In the genomic region with DNA sequence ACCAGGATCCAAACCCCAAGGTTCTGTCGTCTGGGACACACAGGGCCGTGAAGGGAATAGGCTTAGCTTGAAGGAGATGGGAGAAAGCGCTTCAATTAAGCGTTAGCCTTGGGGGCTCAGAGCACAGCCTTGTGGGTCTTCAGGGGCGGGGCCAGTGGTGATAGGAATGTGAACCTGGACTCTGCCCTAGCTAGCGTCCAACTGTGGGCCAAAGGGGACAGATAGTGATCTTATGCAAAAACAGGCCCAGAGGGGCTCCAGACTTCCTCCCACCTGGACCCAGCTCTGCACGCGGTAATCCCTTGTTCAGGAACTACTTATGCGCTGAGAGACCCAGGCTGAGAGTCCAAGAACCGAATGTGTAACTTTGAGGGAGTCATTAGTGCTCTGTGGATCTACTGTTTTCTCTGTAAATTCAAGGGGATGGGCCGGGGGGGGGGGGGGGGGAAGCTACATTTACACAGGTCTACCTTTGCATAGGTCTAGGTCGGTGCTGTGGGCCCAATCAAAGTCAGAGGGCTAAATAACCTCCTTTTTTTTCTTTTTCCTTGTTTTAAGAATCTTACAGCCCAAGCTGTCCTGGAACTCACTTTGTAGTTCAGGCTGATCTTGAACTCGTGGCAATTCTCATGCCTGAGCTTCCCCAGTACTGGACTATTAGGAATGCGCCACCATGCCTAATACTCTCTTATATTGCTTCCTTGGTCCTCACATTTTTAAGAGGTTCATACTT, we compare ENCODE assay signal across 8 mouse cellular contexts. TPM values are rescaled to one million over a fixed set of nuclear protein-coding genes. Genes with fewer than 3 reads are reported as not detected.
A peak's percentile ranks its signal among the peaks of the same experiment; 100 is the strongest.
DNase-seq lines count a peak whose midpoint lies in the region; ATAC-seq and TF ChIP-seq lines count a peak whose summit lies in the region.

No protein-coding gene starts in this region.

- TF ChIP-seq CTCF in lung, adult 2 months (IDR thresholded peaks at IDR 0.05; ENCODE audit: insufficient read depth, low read length): no peak
- no peak for TF ChIP-seq CTCF in olfactory bulb, adult 2 months (IDR thresholded peaks at IDR 0.05; ENCODE audit: insufficient read depth, low read depth, low read length)

- no peaks in the 10 kb centered on the region for H3K9me3 ChIP-seq in embryonic facial prominence, embryonic 11.5 days (replicated peaks; ENCODE audit: control insufficient read depth, low read length)
- no peaks in the 10 kb centered on the region for H3K9me3 ChIP-seq in limb, embryonic 11.5 days (ENCODE audit: control insufficient read depth, low read length)

- H3K27me3 ChIP-seq in embryonic facial prominence, embryonic 11.5 days (ENCODE audit: control insufficient read depth, insufficient read depth, low read length): no peaks in the 10 kb centered on the region
- H3K27me3 ChIP-seq in limb, embryonic 11.5 days (ENCODE audit: control insufficient read depth, insufficient read depth, low read length): no peaks in the 10 kb centered on the region

- DNase-seq in lung, adult 2 months: no peak
- DNase-seq in lung, postnatal 36 days: no peak
- peak; percentile 62 for DNase-seq in embryonic facial prominence, embryonic 11.5 days (ENCODE audit: low spot score)
- DNase-seq in limb, embryonic 11.5 days (ENCODE audit: low spot score): peak; percentile 51
- no peak for DNase-seq in urinary bladder, postnatal 14 days (ENCODE audit: low spot score)
- DNase-seq in right cerebral cortex, postnatal 4 days: no peak
- no peak for DNase-seq in MN1 (ENCODE audit: low spot score)

- peak overlapping the region; percentile 81 for H3K4me3 ChIP-seq in lung, adult 2 months (replicated peaks; ENCODE audit: extremely low read depth, low read depth, low read length)
- peak overlapping the region; percentile 75 for H3K4me3 ChIP-seq in embryonic facial prominence, embryonic 11.5 days (ENCODE audit: low read depth, low read length)
- peak overlapping the region; percentile 62 for H3K4me3 ChIP-seq in limb, embryonic 11.5 days (ENCODE audit: low read depth, low read length)
- peak overlapping the region; percentile 56 for H3K4me3 ChIP-seq in olfactory bulb, adult 2 months (ENCODE audit: insufficient read depth, low read depth, low read length)

- H3K4me1 ChIP-seq in lung, adult 2 months (ENCODE audit: control insufficient read depth, insufficient read depth, low read length): peaks cover 5% of the 10 kb centered on the region; the same call in 1 of the 2 replicates
- peaks cover 6% of the 10 kb centered on the region for H3K4me1 ChIP-seq in embryonic facial prominence, embryonic 11.5 days (ENCODE audit: control insufficient read depth, insufficient read depth, low read length)
- H3K4me1 ChIP-seq in limb, embryonic 11.5 days (ENCODE audit: control insufficient read depth, insufficient read depth, low read length): peaks cover 8% of the 10 kb centered on the region
- H3K4me1 ChIP-seq in olfactory bulb, adult 2 months (ENCODE audit: control insufficient read depth, insufficient read depth, low read length): peaks cover 11% of the 10 kb centered on the region

- WGBS in lung, adult 2 months: 39% methylated on average over 14 of the region's 14 CpGs
- WGBS in embryonic facial prominence, embryonic 11.5 days: 17% methylated on average over 13 of the region's 14 CpGs
- 21% methylated on average over 14 of the region's 14 CpGs for WGBS in limb, embryonic 11.5 days
- 51% methylated on average over 14 of the region's 14 CpGs for WGBS in olfactory bulb, adult 2 months

- no peaks in the 10 kb centered on the region; the same call in 1 of the 2 replicates for H3K36me3 ChIP-seq in embryonic facial prominence, embryonic 11.5 days (replicated peaks; ENCODE audit: control insufficient read depth, insufficient read depth, low read depth, low read length)
- peaks cover 3% of the 10 kb centered on the region; the same call in 1 of the 2 replicates for H3K36me3 ChIP-seq in limb, embryonic 11.5 days (ENCODE audit: control insufficient read depth, insufficient read depth, low read length)

- ATAC-seq in embryonic facial prominence, embryonic 11.5 days (replicated peaks; ENCODE audit: insufficient number of reproducible peaks, low FRiP score, low TSS enrichment, low read depth): peak; percentile 3; the same call in 1 of the 2 replicates
- no peak for ATAC-seq in limb, embryonic 11.5 days (ENCODE audit: insufficient number of reproducible peaks, low FRiP score, low TSS enrichment, low read depth)

- H3K27ac ChIP-seq in embryonic facial prominence, embryonic 11.5 days (replicated peaks; ENCODE audit: low read depth, low read length): peak overlapping the region; percentile 84; the same call in 1 of the 2 replicates
- peak overlapping the region; percentile 90 for H3K27ac ChIP-seq in limb, embryonic 11.5 days (replicated peaks; ENCODE audit: low read depth, low read length)
- no peak overlapping the region for H3K27ac ChIP-seq in olfactory bulb, adult 2 months (ENCODE audit: insufficient read depth, low read depth, low read length)

- peak overlapping the region; percentile 85 for H3K9ac ChIP-seq in embryonic facial prominence, embryonic 11.5 days (replicated peaks; ENCODE audit: low read length)
- peak overlapping the region; percentile 86 for H3K9ac ChIP-seq in limb, embryonic 11.5 days (ENCODE audit: low read length)

- TF ChIP-seq POLR2A in lung, adult 2 months (IDR thresholded peaks at IDR 0.05; ENCODE audit: borderline replicate concordance, extremely low read depth, low read depth, low read length): no peak
- TF ChIP-seq POLR2A in olfactory bulb, adult 2 months (IDR thresholded peaks at IDR 0.05; ENCODE audit: insufficient read depth, low read depth, low read length): no peak

- peak overlapping the region; percentile 93 for H3K4me2 ChIP-seq in embryonic facial prominence, embryonic 11.5 days (ENCODE audit: low read depth, low read length)
- peak overlapping the region; percentile 80 for H3K4me2 ChIP-seq in limb, embryonic 11.5 days (ENCODE audit: low read depth, severe bottlenecking)

RNA-seq across cellular contexts. Expression of a gene that starts 0.8 kb away (rescaled TPM):
- polyA plus RNA-seq in lung, adult 2 months (2012; rRNA removed): 49.5 and 57.1 TPM in 2 replicates
- polyA plus RNA-seq in embryonic facial prominence, embryonic 11.5 days (2014; fragmentation: Nextera tagmentation; extraction: Ambion mirVana): 113 and 125 TPM in 2 replicates
- polyA plus RNA-seq in limb, embryonic 11.5 days (2014; fragmentation: Nextera tagmentation; extraction: Ambion mirVana): 164 and 168 TPM in 2 replicates
- polyA plus RNA-seq in olfactory bulb, adult 2 months (2012; ENCODE audit: insufficient read depth, insufficient read length, low replicate concordance, missing spikeins): not detected in 2 replicates

RNA-seq across cellular contexts. Expression of a gene that starts 16.1 kb away (rescaled TPM):
- 223 and 243 TPM in 2 replicates for polyA plus RNA-seq in lung, adult 2 months (2012; rRNA removed)
- polyA plus RNA-seq in embryonic facial prominence, embryonic 11.5 days (2014; fragmentation: Nextera tagmentation; extraction: Ambion mirVana): 2,457 and 2,634 TPM in 2 replicates
- 2,190 and 2,300 TPM in 2 replicates for polyA plus RNA-seq in limb, embryonic 11.5 days (2014; fragmentation: Nextera tagmentation; extraction: Ambion mirVana)
- 341 and 464 TPM in 2 replicates for polyA plus RNA-seq in olfactory bulb, adult 2 months (2012; ENCODE audit: insufficient read depth, insufficient read length, low replicate concordance, missing spikeins)

RNA-seq across cellular contexts. Expression of a gene that starts 18.4 kb away (rescaled TPM):
- polyA plus RNA-seq in lung, adult 2 months (2012; rRNA removed): 48.6 and 54.0 TPM in 2 replicates
- 21.2 and 21.7 TPM in 2 replicates for polyA plus RNA-seq in embryonic facial prominence, embryonic 11.5 days (2014; fragmentation: Nextera tagmentation; extraction: Ambion mirVana)
- 34.6 and 37.0 TPM in 2 replicates for polyA plus RNA-seq in limb, embryonic 11.5 days (2014; fragmentation: Nextera tagmentation; extraction: Ambion mirVana)
- polyA plus RNA-seq in olfactory bulb, adult 2 months (2012; ENCODE audit: insufficient read depth, insufficient read length, low replicate concordance, missing spikeins): 207 TPM in 1 of 2 replicates, not detected in the other

RNA-seq across cellular contexts. Expression of a gene that starts 37.2 kb away (rescaled TPM):
- 11.0 and 14.7 TPM in 2 replicates for polyA plus RNA-seq in lung, adult 2 months (2012; rRNA removed)
- 0.83 and 0.85 TPM in 2 replicates for polyA plus RNA-seq in embryonic facial prominence, embryonic 11.5 days (2014; fragmentation: Nextera tagmentation; extraction: Ambion mirVana)
- 1.0 and 1.5 TPM in 2 replicates for polyA plus RNA-seq in limb, embryonic 11.5 days (2014; fragmentation: Nextera tagmentation; extraction: Ambion mirVana)
- not detected in 2 replicates for polyA plus RNA-seq in olfactory bulb, adult 2 months (2012; ENCODE audit: insufficient read depth, insufficient read length, low replicate concordance, missing spikeins)

Comparison
In these comparisons a context has a peak if more than half of its experiments do, and no peak if none do; other contexts are left out.
1. DNase-seq: peak in embryonic facial prominence, embryonic 11.5 days (single experiment) and limb, embryonic 11.5 days (single experiment); none in lung, adult 2 months (single experiment), lung, postnatal 36 days (single experiment), urinary bladder, postnatal 14 days (single experiment), right cerebral cortex, postnatal 4 days (single experiment) and MN1 (single experiment).
2. Peak in every context shown above with its lines, with median percentiles within 50 percentile points of each other: H3K4me3 ChIP-seq.